Mouse (Mus musculus) liver, embryonic 14.5 days (tissue): ENCODE data around the gene Diras2.

Source experiments
- CTCF ChIP-seq: IDR thresholded peaks from 2 replicates; pipeline ENCODE4 v1.5.1; 2016; ENCODE audit warnings: antibody characterized with exemption, low read depth, control low read depth
- EP300 ChIP-seq: IDR thresholded peaks from 2 replicates; pipeline ENCODE4 v1.6.1; 2016; ENCODE audit warnings: antibody characterized with exemption, low read depth

DNA sequence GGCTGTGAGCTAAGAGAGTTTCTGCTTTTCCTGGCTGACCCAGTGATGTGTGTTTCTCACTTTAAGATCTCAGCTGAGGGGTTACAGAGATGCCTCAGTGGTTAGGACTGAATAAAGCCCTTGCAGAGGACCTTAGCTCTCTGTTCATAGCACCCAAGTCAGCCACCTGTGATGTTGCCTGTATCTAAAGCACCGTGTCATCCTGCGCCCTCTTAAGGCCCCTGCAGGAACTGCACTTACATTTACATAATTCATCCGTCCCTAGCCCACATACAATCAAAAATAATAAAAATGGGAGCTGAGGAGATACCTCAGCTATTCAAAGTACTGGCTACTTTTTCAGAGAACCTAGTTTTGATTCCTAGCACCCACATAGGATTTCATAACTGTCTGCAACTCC, 54.9 kb downstream of the Diras2 start:
- peak; percentile 63 for TF ChIP-seq CTCF
- no peak for TF ChIP-seq EP300
